Mouse (Mus musculus) forebrain, embryonic 10.5 days (tissue): ENCODE measurements at regions not wholly inside any gene's neighbourhood (a gene's known extent, or its start where the extent isn't known, plus 50 kb on each side); places are given as distances from the start of the nearest gene placed in this dataset.

ENCODE experiments used
- DNase-seq: peaks from one replicate; pipeline ENCODE4 v3.0.0-alpha.2; 2017; ENCODE audit warnings: low spot score; ENCODE audit errors: extremely low spot score
- H3K27ac ChIP-seq: fragments of 300-500 bp; sonication (generic); 2 replicates; pipeline ENCODE4 v1.5.1; 2016; ENCODE audit warnings: mild to moderate bottlenecking
- H3K27me3 ChIP-seq: fragments of 300-500 bp; sonication (generic); 2 replicates; pipeline ENCODE4 v1.6.1; 2016; ENCODE audit warnings: mild to moderate bottlenecking; ENCODE audit not compliant: poor library complexity, severe bottlenecking
- H3K36me3 ChIP-seq: fragments of 300-500 bp; sonication (generic); replicated peaks from 2 replicates; pipeline ENCODE4 v1.6.1; 2016; ENCODE audit warnings: mild to moderate bottlenecking, moderate library complexity
- H3K4me1 ChIP-seq: fragments of 300-500 bp; sonication (generic); 2 replicates; pipeline ENCODE4 v1.6.1; 2016
- H3K4me3 ChIP-seq: fragments of 300-500 bp; sonication (generic); 2 replicates; pipeline ENCODE4 v1.5.1; 2016; ENCODE audit warnings: mild to moderate bottlenecking, moderate library complexity
- H3K9me3 ChIP-seq: fragments of 300-500 bp; sonication (generic); 2 replicates; pipeline ENCODE4 v1.6.1; 2016; ENCODE audit warnings: mild to moderate bottlenecking, moderate library complexity
- WGBS: fragments of 180-500 bp; shearing (Covaris S2); methylation state at CpG from one replicate; pipeline ENCODE4 v1.1.7; 2016; 5-methylcytosine and 5-hydroxymethylcytosine counted together

DNA sequence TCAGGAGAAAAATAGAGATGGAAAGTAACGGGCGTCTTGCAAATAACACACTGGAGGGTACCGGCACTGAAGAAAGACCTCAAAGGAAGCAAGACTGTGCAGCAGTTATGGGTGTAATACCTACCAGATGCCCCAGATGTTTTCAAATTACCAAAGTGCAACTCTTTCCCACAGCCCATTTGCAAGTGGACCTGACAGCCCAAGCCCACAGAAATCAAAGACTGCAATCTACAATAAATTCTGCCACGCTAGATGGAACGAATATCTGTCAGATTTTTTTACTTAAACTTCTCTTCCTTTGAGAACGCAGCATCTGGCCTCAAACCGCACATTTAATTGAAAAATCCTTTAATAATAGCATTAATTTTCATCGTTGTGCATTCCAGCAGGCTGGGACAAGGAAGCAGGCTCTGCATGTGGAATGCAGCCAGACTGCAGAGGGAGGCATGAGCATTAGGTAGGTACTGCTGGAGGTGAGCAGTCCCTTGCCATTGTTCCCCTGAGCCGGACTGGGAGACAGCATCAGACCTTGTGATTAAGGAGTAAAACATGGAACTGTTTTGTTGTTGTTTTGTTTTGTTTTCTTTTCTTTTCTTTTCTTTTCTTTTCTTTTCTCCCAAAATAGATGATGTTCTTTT is 419.9 kb downstream of the Efnb2 start:
- Histone ChIP-seq H3K36me3 (no peaks in the 10 kb centered on the region), H3K27ac (peak overlapping the region; percentile 72; the same call in 1 of the 2 replicates), H3K4me3 (no peak overlapping the region), H3K4me1 (peaks cover 34% of the 10 kb centered on the region), H3K27me3 (no peaks in the 10 kb centered on the region), H3K9me3 (no peaks in the 10 kb centered on the region)
- WGBS = 70% methylated on average over 9 of the region's 9 CpGs
- DNase-seq = no peak

DNA sequence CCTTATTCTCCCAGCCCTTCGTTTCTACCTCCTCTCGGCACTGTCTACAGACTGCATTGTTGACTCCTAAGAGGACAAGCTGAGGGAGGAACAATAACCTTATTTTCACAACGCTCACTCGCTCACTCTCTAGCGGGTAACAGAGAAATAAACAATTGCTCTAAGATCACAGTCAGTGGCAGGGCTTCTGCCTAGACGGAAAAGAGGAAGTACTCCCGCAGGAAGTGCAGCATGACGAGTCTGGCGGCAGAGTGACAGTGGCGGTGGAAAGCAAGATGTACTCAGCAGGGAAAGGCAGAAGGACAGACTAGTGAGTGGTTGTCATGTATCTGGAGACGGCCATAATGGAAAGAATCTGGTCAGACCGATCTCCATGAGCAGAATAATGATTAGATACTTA is 421.6 kb downstream of the Efnb2 start:
- Histone ChIP-seq H3K36me3 (no peaks in the 10 kb centered on the region), H3K27ac (no peak overlapping the region), H3K9me3 (no peaks in the 10 kb centered on the region), H3K4me1 (peaks cover 34% of the 10 kb centered on the region), H3K4me3 (no peak overlapping the region), H3K27me3 (no peaks in the 10 kb centered on the region)
- no peak for DNase-seq
- WGBS = 82% methylated on average over 12 of the region's 12 CpGs

DNA sequence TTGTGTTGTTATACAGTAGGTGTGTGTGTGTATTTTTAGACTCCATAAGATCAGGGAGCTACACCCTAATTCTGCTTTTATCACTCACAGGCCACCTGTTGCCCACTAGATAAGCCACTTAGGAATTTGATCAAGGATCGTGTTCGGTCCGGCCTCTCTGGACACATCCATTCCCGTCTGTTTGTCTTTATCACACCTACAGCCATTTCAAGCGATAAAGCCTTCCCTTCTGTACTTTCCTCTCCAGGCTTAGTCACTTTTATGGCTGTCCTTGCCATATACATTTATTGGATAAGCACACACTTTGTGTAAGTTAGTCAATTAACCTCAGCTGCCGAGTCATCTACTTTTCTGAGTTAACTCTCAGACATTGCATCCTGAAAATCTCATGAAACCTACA is 423.0 kb downstream of the Efnb2 start:
- DNase-seq = no peak
- H3K4me3 ChIP-seq = no peak overlapping the region
- H3K27me3 ChIP-seq = no peaks in the 10 kb centered on the region
- peaks cover 34% of the 10 kb centered on the region for H3K4me1 ChIP-seq
- no peaks in the 10 kb centered on the region for H3K9me3 ChIP-seq
- no peaks in the 10 kb centered on the region for H3K36me3 ChIP-seq
- H3K27ac ChIP-seq = no peak overlapping the region
- WGBS = 92% methylated on average over 6 of the region's 6 CpGs

DNA sequence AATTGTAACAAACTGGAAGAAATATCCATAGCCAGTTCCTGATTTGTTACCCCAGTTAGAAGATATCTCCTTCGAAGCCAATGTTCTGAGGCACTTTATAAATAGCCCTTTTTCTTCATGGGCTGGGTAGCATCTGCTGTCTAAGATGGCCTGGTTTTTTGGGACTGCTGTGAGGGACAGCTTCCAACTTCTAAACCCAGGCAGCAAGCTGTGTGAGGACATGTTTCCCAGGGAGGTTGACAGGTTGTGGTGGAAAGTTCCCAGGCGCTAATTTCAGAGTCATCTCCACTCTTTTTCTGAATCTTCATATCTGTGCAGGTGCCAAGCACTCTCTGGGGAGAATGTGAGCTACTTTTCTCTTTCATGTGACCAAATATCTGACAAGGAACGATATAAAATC is 427.4 kb downstream of the Efnb2 start:
- no peak for DNase-seq
- no peaks in the 10 kb centered on the region for H3K27me3 ChIP-seq
- no peaks in the 10 kb centered on the region for H3K36me3 ChIP-seq
- H3K27ac ChIP-seq = no peak overlapping the region
- peaks cover 6% of the 10 kb centered on the region; the same call in 1 of the 2 replicates for H3K4me1 ChIP-seq
- no peaks in the 10 kb centered on the region for H3K9me3 ChIP-seq
- 90% methylated on average over 3 of the region's 3 CpGs for WGBS
- no peak overlapping the region for H3K4me3 ChIP-seq

DNA sequence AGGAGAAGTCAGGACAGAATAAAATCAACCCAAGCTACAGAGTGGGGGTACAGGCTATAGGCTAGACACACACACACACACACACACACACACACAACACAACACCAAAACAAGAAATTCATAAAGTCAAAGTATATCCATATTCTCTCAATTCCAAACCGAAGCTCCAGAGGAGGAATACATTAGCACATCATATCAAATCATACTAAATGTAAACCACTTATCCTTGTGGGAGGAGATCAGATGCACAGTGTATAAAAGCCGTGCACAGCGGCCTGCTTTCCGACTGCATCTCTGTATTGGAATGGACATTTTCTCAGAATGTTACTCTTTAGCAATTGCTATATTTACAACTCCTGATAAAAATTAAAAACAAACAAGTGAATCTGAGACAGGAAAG is 427.9 kb downstream of the Efnb2 start:
- 95% methylated on average over 4 of the region's 4 CpGs for WGBS
- DNase-seq = no peak

DNA sequence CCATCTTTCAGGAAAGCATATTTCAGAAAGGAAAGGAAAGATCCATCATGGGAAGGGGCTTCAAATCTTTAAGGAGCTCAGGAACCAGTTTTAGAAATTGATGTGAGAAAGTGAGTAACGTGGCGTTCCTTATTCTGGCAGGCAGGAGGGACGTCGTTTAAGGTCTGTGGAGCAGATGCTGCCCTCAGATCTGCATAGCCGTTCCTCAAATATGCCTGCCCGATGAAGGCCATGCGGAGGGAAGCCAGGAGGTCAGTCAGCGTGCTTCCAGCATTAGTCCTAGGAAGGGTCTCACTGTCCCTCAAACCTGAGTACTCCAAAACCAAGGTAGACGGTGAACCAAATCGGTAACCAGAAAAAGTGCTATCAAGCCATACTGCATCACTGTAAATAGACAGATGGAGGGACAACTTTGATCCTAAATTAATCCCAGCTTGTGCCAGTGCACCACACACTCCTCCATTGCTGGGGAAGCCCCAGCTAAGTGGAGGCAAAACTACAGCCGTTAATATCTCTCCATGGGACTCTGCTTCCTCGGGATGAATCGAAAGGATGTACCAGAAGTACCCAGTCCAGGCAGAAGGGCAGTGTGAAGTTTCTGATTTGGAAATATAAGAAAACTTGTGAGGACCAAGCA is 428.9 kb downstream of the Efnb2 start:
- no peak for DNase-seq
- H3K9me3 ChIP-seq = no peaks in the 10 kb centered on the region
- no peak overlapping the region for H3K4me3 ChIP-seq
- H3K27ac ChIP-seq = no peak overlapping the region
- H3K27me3 ChIP-seq = no peaks in the 10 kb centered on the region
- 85% methylated on average over 13 of the region's 13 CpGs for WGBS
- H3K36me3 ChIP-seq = no peaks in the 10 kb centered on the region
- peaks cover 6% of the 10 kb centered on the region; the same call in 1 of the 2 replicates for H3K4me1 ChIP-seq

More for the DNA sequence above, 427.9 kb downstream of the Efnb2 start:
- Histone ChIP-seq H3K27me3 (no peaks in the 10 kb centered on the region), H3K4me3 (no peak overlapping the region), H3K27ac (no peak overlapping the region), H3K36me3 (no peaks in the 10 kb centered on the region), H3K4me1 (peaks cover 6% of the 10 kb centered on the region; the same call in 1 of the 2 replicates), H3K9me3 (no peaks in the 10 kb centered on the region)

DNA sequence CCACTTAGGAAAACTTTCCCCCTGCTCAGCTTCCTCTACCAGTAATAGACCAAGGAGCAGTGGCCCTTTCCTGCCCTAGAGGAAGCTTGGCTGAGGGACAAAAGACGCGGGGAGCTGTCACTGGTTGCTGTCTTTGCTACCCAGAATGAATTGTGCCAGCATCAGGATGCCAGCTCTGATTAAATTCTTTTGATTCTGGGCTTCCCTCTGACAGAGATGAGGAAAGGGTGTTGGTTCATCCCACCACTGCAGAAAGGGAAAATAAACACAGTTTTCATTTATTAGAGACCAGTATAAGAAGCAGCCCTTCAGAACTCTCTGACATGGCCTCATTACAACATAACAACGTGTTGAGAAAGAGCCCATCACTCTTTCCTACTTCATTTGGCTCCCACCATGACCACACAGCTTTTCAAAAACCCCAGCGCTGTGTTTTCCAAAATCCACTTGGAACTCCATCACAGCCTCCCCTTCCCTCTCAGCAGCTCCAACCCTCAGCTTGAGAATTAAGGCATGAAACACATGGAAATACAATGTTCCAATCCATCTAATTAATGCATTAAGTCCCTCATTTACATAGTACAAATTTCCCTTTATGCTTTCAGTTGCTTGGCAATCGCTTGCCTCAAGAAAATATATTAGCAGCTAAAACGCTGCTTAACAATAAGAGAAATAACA is 429.6 kb downstream of the Efnb2 start:
- Histone ChIP-seq H3K36me3 (no peaks in the 10 kb centered on the region), H3K27ac (no peak overlapping the region), H3K9me3 (no peaks in the 10 kb centered on the region), H3K4me3 (no peak overlapping the region), H3K4me1 (peaks cover 6% of the 10 kb centered on the region; the same call in 1 of the 2 replicates), H3K27me3 (no peaks in the 10 kb centered on the region)
- WGBS = 82% methylated on average over 6 of the region's 6 CpGs
- no peak for DNase-seq

DNA sequence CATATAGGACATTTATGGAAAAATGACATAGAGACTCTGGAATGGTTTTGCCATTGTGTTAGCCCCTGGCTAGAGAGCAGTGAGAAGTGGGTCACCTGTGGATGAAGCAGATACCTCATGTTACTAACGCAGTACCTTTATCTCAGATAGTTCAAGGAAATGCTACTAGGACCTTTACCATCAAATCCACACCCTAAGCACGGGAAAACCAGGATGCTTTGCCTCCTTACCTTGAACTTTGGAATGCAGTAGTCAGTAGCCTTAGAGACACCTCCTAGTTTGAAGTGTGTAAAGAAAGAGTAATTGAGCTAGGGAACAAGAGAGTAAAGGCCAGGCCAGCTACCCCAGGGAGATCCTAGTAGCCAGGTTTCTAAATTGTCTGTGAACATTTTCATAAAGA is 435.0 kb downstream of the Efnb2 start:
- no peak for DNase-seq
- H3K36me3 ChIP-seq = no peaks in the 10 kb centered on the region
- H3K27me3 ChIP-seq = peaks cover 3% of the 10 kb centered on the region; the same call in 1 of the 2 replicates
- WGBS = 81% methylated on average over 2 of the region's 2 CpGs
- no peak overlapping the region for H3K4me3 ChIP-seq
- H3K9me3 ChIP-seq = no peaks in the 10 kb centered on the region
- H3K27ac ChIP-seq = no peak overlapping the region
- peaks cover 6% of the 10 kb centered on the region; the same call in 1 of the 2 replicates for H3K4me1 ChIP-seq

DNA sequence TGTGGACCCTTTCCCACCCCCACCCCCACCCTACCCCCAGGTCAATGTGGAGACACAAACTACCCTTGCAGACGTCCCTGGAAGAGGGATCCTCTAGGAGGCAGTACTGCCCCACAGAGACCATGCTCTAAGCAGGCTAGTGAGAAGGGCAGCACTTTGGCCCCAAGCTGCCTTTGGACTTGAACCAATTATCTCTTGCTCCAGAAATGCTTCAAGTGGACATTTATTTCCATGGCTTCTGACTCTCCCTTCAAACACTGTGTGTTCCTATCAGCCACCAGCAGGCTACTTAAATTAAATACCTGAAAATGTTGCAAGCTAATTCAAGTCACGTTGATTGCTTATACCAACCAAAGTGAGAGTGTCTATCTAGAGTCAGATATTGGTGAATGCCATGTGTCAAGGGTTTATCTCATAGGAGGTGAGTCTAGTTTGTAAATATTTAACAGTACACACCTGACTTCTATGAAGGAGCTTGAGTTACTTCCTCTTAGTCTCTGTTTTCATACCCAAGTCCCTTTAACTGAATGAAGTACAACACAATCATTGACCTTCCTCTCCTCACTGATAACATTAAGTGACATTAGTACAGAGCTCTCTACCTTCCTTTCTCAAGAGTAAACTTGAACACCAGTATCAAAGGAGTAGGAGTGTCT is 435.7 kb downstream of the Efnb2 start:
- H3K4me3 ChIP-seq = no peak overlapping the region
- no peaks in the 10 kb centered on the region for H3K9me3 ChIP-seq
- no peak for DNase-seq
- peaks cover 3% of the 10 kb centered on the region; the same call in 1 of the 2 replicates for H3K27me3 ChIP-seq
- peaks cover 9% of the 10 kb centered on the region for H3K4me1 ChIP-seq
- H3K36me3 ChIP-seq = no peaks in the 10 kb centered on the region
- no peak overlapping the region for H3K27ac ChIP-seq
- 58% methylated on average over 2 of the region's 2 CpGs for WGBS

DNA sequence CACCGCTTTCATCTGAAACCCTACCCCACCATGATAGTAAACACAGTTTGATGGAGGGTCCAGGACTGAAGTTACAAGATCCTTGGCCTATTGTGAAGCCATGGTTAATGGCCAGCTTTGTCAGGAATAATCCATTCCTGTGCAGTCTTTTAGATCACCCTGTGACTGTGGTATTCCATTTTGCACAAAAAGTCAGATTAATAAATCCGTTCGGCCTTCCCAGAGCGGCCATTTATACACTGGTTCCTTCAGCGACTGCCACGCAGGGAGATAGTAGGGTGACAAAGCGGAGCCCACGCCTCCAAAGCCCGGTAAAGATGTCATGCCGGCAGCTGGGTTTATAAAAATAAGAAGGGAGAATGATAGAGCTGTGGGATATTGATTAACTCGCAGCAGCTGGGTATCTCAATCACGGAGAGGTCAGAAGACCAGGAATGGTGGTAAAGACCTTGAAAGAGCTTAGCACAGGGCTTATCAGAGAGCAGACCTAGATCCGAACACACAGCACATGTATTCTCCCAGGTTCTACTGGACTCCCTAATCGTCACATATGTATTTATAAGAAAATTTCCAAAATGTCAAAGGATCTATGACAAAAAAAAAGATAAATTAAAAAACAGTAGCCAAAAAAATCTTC is 440.5 kb downstream of the Efnb2 start:
- H3K4me1 ChIP-seq = peaks cover 21% of the 10 kb centered on the region
- H3K9me3 ChIP-seq = no peaks in the 10 kb centered on the region
- no peak for DNase-seq
- no peak overlapping the region for H3K27ac ChIP-seq
- WGBS = 67% methylated on average over 14 of the region's 14 CpGs
- H3K36me3 ChIP-seq = no peaks in the 10 kb centered on the region
- H3K27me3 ChIP-seq = peaks cover 3% of the 10 kb centered on the region; the same call in 1 of the 2 replicates
- no peak overlapping the region for H3K4me3 ChIP-seq

DNA sequence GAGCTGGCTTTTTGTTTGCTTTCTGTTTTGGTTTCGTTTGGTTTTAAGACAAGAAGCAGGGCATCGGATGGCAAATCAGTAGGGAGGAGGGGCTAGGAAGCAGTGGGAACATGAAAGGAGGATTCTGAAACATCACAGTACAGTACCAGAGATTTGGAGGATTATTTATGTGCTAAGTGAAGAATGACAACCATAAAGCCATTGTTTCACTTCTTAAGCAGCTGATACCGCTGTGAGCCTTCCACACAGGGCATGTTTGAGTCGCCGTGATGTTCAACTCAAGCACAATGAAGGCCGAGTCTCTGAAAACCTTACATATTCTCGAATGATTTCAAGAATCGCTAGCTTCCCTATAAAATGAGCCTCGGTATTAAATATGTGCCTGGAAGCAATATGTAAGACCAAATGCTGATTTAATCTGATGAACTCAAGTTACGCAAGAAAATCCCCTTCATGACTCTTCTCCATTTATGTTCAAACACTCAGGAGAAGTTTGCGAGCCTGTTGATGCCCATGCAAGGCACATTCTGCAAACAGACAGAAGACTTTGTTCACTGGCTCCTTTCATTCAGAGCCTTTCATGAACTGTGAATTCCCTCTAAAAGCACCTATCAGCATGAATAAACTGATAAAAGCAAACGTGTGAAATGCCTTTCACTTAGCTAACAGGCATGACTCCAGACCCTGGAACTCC is 441.2 kb downstream of the Efnb2 start:
- Histone ChIP-seq H3K27me3 (peaks cover 3% of the 10 kb centered on the region; the same call in 1 of the 2 replicates), H3K36me3 (no peaks in the 10 kb centered on the region), H3K27ac (no peak overlapping the region), H3K4me3 (no peak overlapping the region), H3K4me1 (peaks cover 21% of the 10 kb centered on the region), H3K9me3 (no peaks in the 10 kb centered on the region)
- DNase-seq = no peak
- 63% methylated on average over 12 of the region's 12 CpGs for WGBS

DNA sequence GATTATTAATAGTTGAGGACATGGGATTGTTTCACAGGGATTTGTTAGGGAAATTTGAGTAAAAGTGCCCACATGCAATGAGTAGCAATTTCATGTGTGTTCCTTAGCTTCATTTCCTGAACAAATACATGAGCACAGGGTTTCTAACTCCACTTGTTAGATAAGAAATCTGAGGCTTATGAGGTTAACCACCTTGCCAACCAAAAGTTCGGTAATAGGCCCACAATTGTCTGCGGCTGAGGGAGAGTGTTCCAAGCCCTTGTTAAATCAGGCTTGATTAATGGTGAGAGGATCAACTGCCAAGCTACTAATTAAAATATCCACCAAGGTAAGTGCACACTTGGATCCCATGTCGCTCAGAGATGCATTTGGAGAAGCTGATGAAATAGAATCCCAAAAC is 468.0 kb downstream of the Efnb2 start:
- no peaks in the 10 kb centered on the region for H3K27me3 ChIP-seq
- no peak overlapping the region for H3K27ac ChIP-seq
- WGBS = 72% methylated on average over 3 of the region's 3 CpGs
- no peak for DNase-seq
- H3K9me3 ChIP-seq = no peaks in the 10 kb centered on the region
- no peaks in the 10 kb centered on the region for H3K4me1 ChIP-seq
- no peak overlapping the region for H3K4me3 ChIP-seq
- H3K36me3 ChIP-seq = no peaks in the 10 kb centered on the region
